Mouse (Mus musculus) lung, embryonic 14.5 days (tissue): ENCODE measurements at regions not wholly inside any gene's neighbourhood (a gene's known extent, or its start where the extent isn't known, plus 50 kb on each side); places are given as distances from the start of the nearest gene placed in this dataset.
A peak's percentile ranks its signal among the peaks of the same experiment; 100 is the strongest.

ENCODE experiments used
- ATAC-seq: fragments of 200-750 bp; cut with Nextera tagmentation; 2 replicates; pipeline ENCODE4 v1.8.0; 2017; ENCODE audit warnings: mild to moderate bottlenecking, moderate TSS enrichment, moderate library complexity; ENCODE audit not compliant: insufficient read depth
- DNase-seq: peaks from one replicate; pipeline ENCODE4 v3.0.0-alpha.2; 2015
- H3K27ac ChIP-seq: fragments of 300-500 bp; sonication (generic); 2 replicates; pipeline ENCODE4 v1.5.1; 2014; ENCODE audit warnings: low read depth, mild to moderate bottlenecking, moderate library complexity
- H3K27me3 ChIP-seq: fragments of 300-500 bp; sonication (generic); 2 replicates; pipeline ENCODE4 v1.6.1; 2014; ENCODE audit warnings: low read length, control low read depth; ENCODE audit not compliant: insufficient read depth
- H3K36me3 ChIP-seq: fragments of 300-500 bp; sonication (generic); 2 replicates; pipeline ENCODE4 v1.6.1; 2014; ENCODE audit warnings: control low read depth; ENCODE audit not compliant: insufficient read depth
- H3K4me1 ChIP-seq: fragments of 300-500 bp; sonication (generic); 2 replicates; pipeline ENCODE4 v1.6.1; 2014; ENCODE audit warnings: antibody characterized with exemption, control low read depth; ENCODE audit not compliant: insufficient read depth
- H3K4me2 ChIP-seq: fragments of 300-500 bp; sonication (generic); 2 replicates; pipeline ENCODE4 v1.6.1; 2014; ENCODE audit warnings: mild to moderate bottlenecking
- H3K4me3 ChIP-seq: fragments of 300-500 bp; sonication (generic); 2 replicates; pipeline ENCODE4 v1.5.1; 2014; ENCODE audit warnings: low read depth, low read length
- H3K9ac ChIP-seq: fragments of 300-500 bp; sonication (generic); 2 replicates; pipeline ENCODE4 v1.6.1; 2014
- H3K9me3 ChIP-seq: fragments of 300-500 bp; sonication (generic); 2 replicates; pipeline ENCODE4 v1.6.1; 2016; ENCODE audit warnings: low read depth, low read length, control low read depth
- CTCF ChIP-seq: IDR thresholded peaks from 2 replicates; pipeline ENCODE4 v1.5.1; 2016; ENCODE audit warnings: antibody characterized with exemption, low read depth
- WGBS: fragments of 180-500 bp; shearing (Covaris S2); extraction: QIAGEN DNeasy Blood & Tissue Kit; methylation state at CpG from one replicate; pipeline ENCODE4 v1.1.7; 2014; 5-methylcytosine and 5-hydroxymethylcytosine counted together

- Histone ChIP-seq H3K4me3 (no peak overlapping the region), H3K9ac (no peak overlapping the region), H3K4me1 (no peaks in the 10 kb centered on the region), H3K4me2 (no peak overlapping the region), H3K36me3 (no peaks in the 10 kb centered on the region), H3K27me3 (no peaks in the 10 kb centered on the region), H3K27ac (no peak overlapping the region), H3K9me3 (no peaks in the 10 kb centered on the region)
- DNase-seq (no peak), ATAC-seq (no peak)
- WGBS, result 67% methylated on average over 4 of the region's 4 CpGs
- no peak for TF ChIP-seq CTCF
Measured at GRCm38 (mm10) chr8:44812360-44812759, 122.9 kb upstream of the Fat1 start.

GRCm38 (mm10) chr8:44817532-44818157, 117.6 kb upstream of the Fat1 start:
- 41% methylated on average over 13 of the region's 13 CpGs for WGBS
- no peak overlapping the region for H3K27ac ChIP-seq
- no peaks in the 10 kb centered on the region for H3K36me3 ChIP-seq
- no peak overlapping the region for H3K4me2 ChIP-seq
- TF ChIP-seq CTCF, result no peak
- no peaks in the 10 kb centered on the region; the same call in 1 of the 2 replicates for H3K9me3 ChIP-seq
- H3K4me1 ChIP-seq, result no peaks in the 10 kb centered on the region
- ATAC-seq (peak; percentile 83; the same call in 1 of the 2 replicates), DNase-seq (peak; percentile 74)
- no peak overlapping the region for H3K9ac ChIP-seq
- no peak overlapping the region for H3K4me3 ChIP-seq
- no peaks in the 10 kb centered on the region for H3K27me3 ChIP-seq

GRCm38 (mm10) chr8:44819270-44819669, 116.0 kb upstream of the Fat1 start:
- Histone ChIP-seq H3K4me2 (no peak overlapping the region), H3K27ac (no peak overlapping the region), H3K36me3 (no peaks in the 10 kb centered on the region), H3K9me3 (peaks cover 5% of the 10 kb centered on the region; the same call in 1 of the 2 replicates), H3K27me3 (no peaks in the 10 kb centered on the region), H3K9ac (no peak overlapping the region), H3K4me1 (no peaks in the 10 kb centered on the region), H3K4me3 (no peak overlapping the region)
- no peak for DNase-seq
- 86% methylated on average over 3 of the region's 3 CpGs for WGBS
- ATAC-seq, result no peak
- TF ChIP-seq CTCF, result no peak

GRCm38 (mm10) chr8:44819691-44820090, 115.6 kb upstream of the Fat1 start:
- WGBS, result 87% methylated on average over 7 of the region's 7 CpGs
- Histone ChIP-seq H3K4me1 (no peaks in the 10 kb centered on the region), H3K36me3 (no peaks in the 10 kb centered on the region), H3K27ac (no peak overlapping the region), H3K4me2 (no peak overlapping the region), H3K9ac (no peak overlapping the region), H3K9me3 (peaks cover 5% of the 10 kb centered on the region; the same call in 1 of the 2 replicates), H3K27me3 (no peaks in the 10 kb centered on the region), H3K4me3 (no peak overlapping the region)
- TF ChIP-seq CTCF, result no peak
- no peak for ATAC-seq
- DNase-seq, result no peak

- no peak overlapping the region for H3K4me3 ChIP-seq
- H3K4me1 ChIP-seq, result no peaks in the 10 kb centered on the region
- DNase-seq (peak; percentile 42), ATAC-seq (0 out of 2 replicates have a peak, but pooled peaks have one; percentile 22)
- H3K9me3 ChIP-seq, result peaks cover 5% of the 10 kb centered on the region; the same call in 1 of the 2 replicates
- H3K36me3 ChIP-seq, result no peaks in the 10 kb centered on the region
- H3K9ac ChIP-seq, result no peak overlapping the region
- no peak overlapping the region for H3K4me2 ChIP-seq
- no peak overlapping the region for H3K27ac ChIP-seq
- no peak for TF ChIP-seq CTCF
- WGBS, result 54% methylated on average over 6 of the region's 6 CpGs
- no peaks in the 10 kb centered on the region for H3K27me3 ChIP-seq
Measured at GRCm38 (mm10) chr8:44825183-44825757, 110.0 kb upstream of the Fat1 start.

- Histone ChIP-seq H3K4me3 (no peak overlapping the region), H3K27ac (0 out of 2 replicates have a peak overlapping the region, but pooled peaks have one; percentile 5), H3K4me1 (no peaks in the 10 kb centered on the region), H3K9ac (no peak overlapping the region), H3K4me2 (peak overlapping the region; percentile 39), H3K9me3 (peaks cover 5% of the 10 kb centered on the region; the same call in 1 of the 2 replicates), H3K27me3 (no peaks in the 10 kb centered on the region), H3K36me3 (no peaks in the 10 kb centered on the region)
- peak; percentile 95 for DNase-seq
- TF ChIP-seq CTCF, result no peak
- WGBS, result 10% methylated on average over 13 of the region's 13 CpGs
- peak; percentile 84 for ATAC-seq
Measured at GRCm38 (mm10) chr8:44826936-44827335, 108.3 kb upstream of the Fat1 start.

GRCm38 (mm10) chr8:44828026-44828425, 107.2 kb upstream of the Fat1 start:
- Histone ChIP-seq H3K4me1 (no peaks in the 10 kb centered on the region), H3K9ac (no peak overlapping the region), H3K4me2 (no peak overlapping the region), H3K36me3 (no peaks in the 10 kb centered on the region), H3K27ac (no peak overlapping the region), H3K9me3 (peaks cover 2% of the 10 kb centered on the region; the same call in 1 of the 2 replicates), H3K4me3 (no peak overlapping the region), H3K27me3 (no peaks in the 10 kb centered on the region)
- DNase-seq (no peak), ATAC-seq (no peak)
- 79% methylated on average over 3 of the region's 3 CpGs for WGBS
- TF ChIP-seq CTCF, result no peak
